Mouse (Mus musculus): ENCODE results near the gene Scn3a.
"Not testable (repeated sequence)": the region's sequence is repeated elsewhere in the genome, so short reads cannot be mapped to it uniquely, and the experiment has no call there.

GRCm38 (mm10) chr2:65451401-65452078 is 115.9 kb downstream of the Scn3a start:
- not testable (repeated sequence) for TF ChIP-seq CTCF (IDR thresholded peaks at IDR 0.05; ENCODE audit: low read depth); EP300 (optimal IDR thresholded peaks at IDR 0.05)
